Mouse (Mus musculus) embryonic facial prominence, embryonic 13.5 days (tissue): ENCODE measurements around the gene Plpp2. TPM values are rescaled to one million over a fixed set of nuclear protein-coding genes. Genes with fewer than 3 reads are reported as not detected.

Source experiments
- ATAC-seq: fragments of 200-750 bp; cut with Nextera tagmentation; 2 replicates; pipeline ENCODE4 v1.8.0; 2017; ENCODE audit warnings: low read depth; ENCODE audit not compliant: insufficient number of reproducible peaks, insufficient read depth, low FRiP score, low TSS enrichment
- H3K27ac ChIP-seq: fragments of 300-500 bp; sonication (generic); 2 replicates; pipeline ENCODE4 v1.5.1; 2015; ENCODE audit warnings: moderate library complexity, mild to moderate bottlenecking, inconsistent platforms
- H3K27me3 ChIP-seq: fragments of 300-500 bp; sonication (generic); 2 replicates; pipeline ENCODE4 v1.6.1; 2015; ENCODE audit warnings: mild to moderate bottlenecking, inconsistent platforms
- H3K36me3 ChIP-seq: fragments of 300-500 bp; sonication (generic); 2 replicates; pipeline ENCODE4 v1.6.1; 2015; ENCODE audit warnings: mild to moderate bottlenecking, inconsistent platforms
- H3K4me1 ChIP-seq: fragments of 300-500 bp; sonication (generic); 2 replicates; pipeline ENCODE4 v1.6.1; 2015; ENCODE audit warnings: inconsistent platforms
- H3K4me2 ChIP-seq: fragments of 300-500 bp; sonication (generic); 2 replicates; pipeline ENCODE4 v1.6.1; 2015; ENCODE audit warnings: moderate library complexity, mild to moderate bottlenecking, inconsistent platforms
- H3K4me3 ChIP-seq: fragments of 300-500 bp; sonication (generic); 2 replicates; pipeline ENCODE4 v1.5.1; 2015; ENCODE audit warnings: mild to moderate bottlenecking, inconsistent platforms
- H3K9ac ChIP-seq: fragments of 300-500 bp; sonication (generic); 2 replicates; pipeline ENCODE4 v1.6.1; 2015; ENCODE audit warnings: mild to moderate bottlenecking, inconsistent platforms
- H3K9me3 ChIP-seq: fragments of 300-500 bp; sonication (generic); 2 replicates; pipeline ENCODE4 v1.6.1; 2016; ENCODE audit warnings: inconsistent platforms
- WGBS: fragments of 180-500 bp; shearing (Covaris S2); methylation state at CpG from one replicate; pipeline ENCODE4 v1.1.7; 2015; ENCODE audit warnings: mixed read lengths; 5-methylcytosine and 5-hydroxymethylcytosine counted together
- microRNA-seq: library from miRNA; unstranded; fragments of <30 nt; microRNA quantifications from one replicate; pipeline ENCODE4, GENCODE M21; 2016
- polyA plus RNA-seq: library from polyadenylated mRNA; unstranded; fragments of >200 nt; fragmentation: Nextera tagmentation; extraction: Ambion mirVana; gene quantifications from 2 replicates; pipeline ENCODE4 v1.2.1, GENCODE M21; 2015

The Plpp2 gene
- polyA plus RNA-seq, 1 experiment from 2014 or later, result 19.8 TPM

- no peaks in the 10 kb centered on the region for H3K27me3 ChIP-seq
- peaks cover 26% of the 10 kb centered on the region; the same call in 1 of the 2 replicates for H3K36me3 ChIP-seq
- no peak overlapping the region for H3K9ac ChIP-seq
- H3K4me2 ChIP-seq, result no peak overlapping the region
- 88% methylated on average over 6 of the region's 6 CpGs for WGBS
- ATAC-seq, result no peak
- no peak overlapping the region for H3K27ac ChIP-seq
- peaks cover 1% of the 10 kb centered on the region; the same call in 1 of the 2 replicates for H3K4me1 ChIP-seq
- no peak overlapping the region for H3K4me3 ChIP-seq
- no peaks in the 10 kb centered on the region for H3K9me3 ChIP-seq
Measured at GRCm38 (mm10) chr10:79527453-79527845, 6.1 kb downstream of the Plpp2 start.

GRCm38 (mm10) chr10:79526661-79527452, 6.7 kb downstream of the Plpp2 start:
- no peaks in the 10 kb centered on the region for H3K4me1 ChIP-seq
- no peaks in the 10 kb centered on the region for H3K9me3 ChIP-seq
- no peak overlapping the region for H3K4me3 ChIP-seq
- ATAC-seq, result no peak
- H3K36me3 ChIP-seq, result peaks cover 26% of the 10 kb centered on the region; the same call in 1 of the 2 replicates
- WGBS, result 92% methylated on average over 12 of the region's 12 CpGs
- no peaks in the 10 kb centered on the region for H3K27me3 ChIP-seq
- no peak overlapping the region for H3K9ac ChIP-seq
- no peak overlapping the region for H3K27ac ChIP-seq
- H3K4me2 ChIP-seq, result no peak overlapping the region

GRCm38 (mm10) chr10:79525456-79526325, 7.9 kb downstream of the Plpp2 start:
- Histone ChIP-seq H3K36me3 (peaks cover 26% of the 10 kb centered on the region; the same call in 1 of the 2 replicates), H3K4me1 (no peaks in the 10 kb centered on the region), H3K4me2 (no peak overlapping the region), H3K9ac (no peak overlapping the region), H3K27me3 (no peaks in the 10 kb centered on the region), H3K27ac (no peak overlapping the region), H3K4me3 (no peak overlapping the region), H3K9me3 (no peaks in the 10 kb centered on the region)
- 88% methylated on average over 8 of the region's 8 CpGs for WGBS
- no peak for ATAC-seq

GRCm38 (mm10) chr10:79524433-79524832, 9.2 kb downstream of the Plpp2 start:
- H3K4me3 ChIP-seq, result no peak overlapping the region
- peaks cover 14% of the 10 kb centered on the region; the same call in 1 of the 2 replicates for H3K36me3 ChIP-seq
- no peaks in the 10 kb centered on the region for H3K9me3 ChIP-seq
- H3K27me3 ChIP-seq, result no peaks in the 10 kb centered on the region
- WGBS, result 79% methylated on average over 1 of the region's 1 CpGs
- H3K9ac ChIP-seq, result no peak overlapping the region
- no peak overlapping the region for H3K27ac ChIP-seq
- no peak overlapping the region for H3K4me2 ChIP-seq
- no peak for ATAC-seq
- H3K4me1 ChIP-seq, result no peaks in the 10 kb centered on the region

- Histone ChIP-seq H3K27me3 (no peaks in the 10 kb centered on the region), H3K9ac (no peak overlapping the region), H3K36me3 (no peaks in the 10 kb centered on the region), H3K4me1 (no peaks in the 10 kb centered on the region), H3K27ac (no peak overlapping the region), H3K4me3 (no peak overlapping the region), H3K4me2 (no peak overlapping the region), H3K9me3 (no peaks in the 10 kb centered on the region)
- no peak for ATAC-seq
- 80% methylated on average over 2 of the region's 2 CpGs for WGBS
Measured at GRCm38 (mm10) chr10:79506709-79507108, 26.9 kb downstream of the Plpp2 start.

GRCm38 (mm10) chr10:79502830-79503644, 30.6 kb downstream of the Plpp2 start:
- WGBS, result 64% methylated on average over 6 of the region's 6 CpGs
- H3K9ac ChIP-seq, result no peak overlapping the region
- no peaks in the 10 kb centered on the region for H3K36me3 ChIP-seq
- H3K4me2 ChIP-seq, result no peak overlapping the region
- no peaks in the 10 kb centered on the region for H3K4me1 ChIP-seq
- 0 out of 2 replicates have a peak, but pooled peaks cover 3% of the 10 kb centered on the region for H3K9me3 ChIP-seq
- no peak overlapping the region for H3K27ac ChIP-seq
- no peaks in the 10 kb centered on the region for H3K27me3 ChIP-seq
- ATAC-seq, result no peak
- H3K4me3 ChIP-seq, result no peak overlapping the region

- Histone ChIP-seq H3K9me3 (0 out of 2 replicates have a peak, but pooled peaks cover 3% of the 10 kb centered on the region), H3K27me3 (no peaks in the 10 kb centered on the region), H3K36me3 (no peaks in the 10 kb centered on the region), H3K27ac (no peak overlapping the region), H3K4me3 (no peak overlapping the region), H3K9ac (no peak overlapping the region), H3K4me2 (no peak overlapping the region), H3K4me1 (no peaks in the 10 kb centered on the region)
- no peak for ATAC-seq
- 55% methylated on average over 2 of the region's 2 CpGs for WGBS
Measured at GRCm38 (mm10) chr10:79496701-79497288, 36.8 kb downstream of the Plpp2 start.

GRCm38 (mm10) chr10:79495886-79496285, 37.7 kb downstream of the Plpp2 start:
- H3K36me3 ChIP-seq, result no peaks in the 10 kb centered on the region
- no peaks in the 10 kb centered on the region for H3K27me3 ChIP-seq
- ATAC-seq, result no peak
- no peaks in the 10 kb centered on the region for H3K4me1 ChIP-seq
- H3K27ac ChIP-seq, result no peak overlapping the region
- no peak overlapping the region for H3K4me2 ChIP-seq
- 71% methylated on average over 3 of the region's 3 CpGs for WGBS
- no peak overlapping the region for H3K9ac ChIP-seq
- 0 out of 2 replicates have a peak, but pooled peaks cover 3% of the 10 kb centered on the region for H3K9me3 ChIP-seq
- H3K4me3 ChIP-seq, result no peak overlapping the region

Small RNA genes lying within 50 kb of the gene (microRNA-seq; reads per million reads assigned to microRNA genes)
- not detected for gene Mir6909

Other genes starting within 250 kb of the Plpp2 start
- not detected in 2 replicates for gene Vmn2r82, start 177.3 kb downstream of the Plpp2 start, polyA plus RNA-seq
- gene Vmn2r83, start 65.1 kb downstream of the Plpp2 start, polyA plus RNA-seq, result not detected in 2 replicates
- gene Mier2, start 21.4 kb upstream of the Plpp2 start, polyA plus RNA-seq, result 71.0 and 73.6 TPM in 2 replicates
- gene Theg, start 53.5 kb upstream of the Plpp2 start, polyA plus RNA-seq, result not detected in 2 replicates
- gene C2cd4c, start 80.2 kb upstream of the Plpp2 start, polyA plus RNA-seq, result not detected in 2 replicates
- 11.7 and 13.7 TPM in 2 replicates for gene Shc2, start 104.1 kb upstream of the Plpp2 start, polyA plus RNA-seq
- not detected in 2 replicates for gene Odf3l2, start 111.9 kb upstream of the Plpp2 start, polyA plus RNA-seq
- gene Madcam1, start 130.8 kb upstream of the Plpp2 start, polyA plus RNA-seq, result 11.3 and 11.8 TPM in 2 replicates
- gene Tpgs1, start 135.6 kb upstream of the Plpp2 start, polyA plus RNA-seq, result 58.1 and 62.1 TPM in 2 replicates
- gene Cdc34, start 148.4 kb upstream of the Plpp2 start, polyA plus RNA-seq, result 102 and 106 TPM in 2 replicates
- 0.81 and 0.84 TPM in 2 replicates for gene Gzmm, start 155.2 kb upstream of the Plpp2 start, polyA plus RNA-seq
- 703 and 715 TPM in 2 replicates for gene Bsg, start 170.7 kb upstream of the Plpp2 start, polyA plus RNA-seq
- gene Hcn2, start 182.8 kb upstream of the Plpp2 start, polyA plus RNA-seq, result 0.10 and 0.12 TPM in 2 replicates
- gene Polrmt, start 212.8 kb upstream of the Plpp2 start, polyA plus RNA-seq, result 42.8 and 50.9 TPM in 2 replicates
- 0.54 and 0.80 TPM in 2 replicates for gene Fgf22, start 221.3 kb upstream of the Plpp2 start, polyA plus RNA-seq
- 79.2 and 96.5 TPM in 2 replicates for gene Rnf126, start 233.2 kb upstream of the Plpp2 start, polyA plus RNA-seq
- gene Fstl3, start 243.5 kb upstream of the Plpp2 start, polyA plus RNA-seq, result 7.5 and 8.3 TPM in 2 replicates